Mouse (Mus musculus) A20 (cell line): ENCODE measurements at regions not wholly inside any gene's neighbourhood (a gene's known extent, or its start where the extent isn't known, plus 50 kb on each side); places are given as distances from the start of the nearest gene placed in this dataset.

Experiments
- DNase-seq: peaks from one replicate; pipeline ENCODE4 v3.0.0-alpha.2; 2011; ENCODE audit warnings: low read depth, low spot score

- DNase-seq = no peak
Measured at GRCm38 (mm10) chr6:26779551-26779950, 970.5 kb upstream of the Pot1a start.

- no peak for DNase-seq
Measured at GRCm38 (mm10) chr6:26776636-26777035, 967.6 kb upstream of the Pot1a start.

- peak; percentile 29 for DNase-seq
Measured at GRCm38 (mm10) chr6:26766846-26767245, 957.8 kb upstream of the Pot1a start.

DNA sequence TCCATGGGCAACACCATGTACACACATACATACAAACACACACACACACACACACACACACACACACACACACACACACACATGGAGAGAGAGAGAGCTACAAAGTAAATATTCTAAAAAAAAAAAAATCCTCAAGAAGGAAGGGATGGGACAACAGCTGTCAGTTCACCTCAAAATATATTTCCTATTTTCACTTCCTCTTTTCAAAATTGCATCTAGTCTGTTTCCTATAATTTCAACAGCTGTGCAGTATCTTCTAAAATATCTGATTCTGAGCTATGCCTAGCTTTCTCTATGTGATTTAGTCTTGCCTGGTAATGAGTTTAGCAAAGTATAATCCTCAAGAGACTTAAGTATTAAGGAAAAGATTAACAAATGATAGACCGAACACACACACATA lies 955.7 kb upstream of the Pot1a start:
- peak; percentile 51 for DNase-seq

DNA sequence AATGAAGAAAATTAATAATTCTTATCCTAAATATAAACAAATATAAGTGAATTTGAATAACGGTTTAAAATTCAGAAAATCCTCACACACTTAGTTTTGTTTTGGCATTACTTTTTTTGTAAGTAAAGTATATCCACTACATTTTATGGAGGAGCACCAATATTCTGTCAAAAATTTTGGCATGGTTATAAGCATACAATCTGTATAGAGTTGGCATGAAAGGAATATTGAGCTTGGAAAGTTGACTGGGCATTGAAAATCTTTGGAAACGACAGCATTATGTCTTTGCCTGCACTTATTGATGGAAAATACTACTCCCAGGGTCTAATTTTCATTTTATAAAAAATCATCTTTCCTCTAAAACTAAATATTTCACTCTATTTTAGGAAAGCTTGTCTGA lies 952.5 kb upstream of the Pot1a start:
- no peak for DNase-seq
